Mouse (Mus musculus): ENCODE data around the gene Il18bp. TPM values are rescaled to one million over a fixed set of nuclear protein-coding genes. Genes with fewer than 3 reads are reported as not detected.

The Il18bp gene
- total and polyA plus RNA-seq, 2 experiments from 2014 or later = 0.76 to 2.3 TPM

GRCm38 (mm10) chr7:102018034-102018433 lies 456 bp downstream of the Il18bp start:
- no peaks in the 10 kb centered on the region for H3K27me3 ChIP-seq (ENCODE audit: control insufficient read depth, insufficient read depth, low read length)
- peaks cover 51% of the 10 kb centered on the region for H3K36me3 ChIP-seq (replicated peaks; ENCODE audit: control insufficient read depth, insufficient read depth, low read length)
- peak overlapping the region; percentile 78 for H3K27ac ChIP-seq (ENCODE audit: low read depth)
- 0 out of 2 replicates have a peak overlapping the region, but pooled peaks have one; percentile 9 for H3K9ac ChIP-seq (replicated peaks; ENCODE audit: low read depth, low read length)
- no peak for TF ChIP-seq CTCF (IDR thresholded peaks at IDR 0.05; ENCODE audit: low read depth)
- TF ChIP-seq EP300 (IDR thresholded peaks at IDR 0.05; ENCODE audit: low read depth) = no peak
- ATAC-seq (ENCODE audit: insufficient read depth, low read depth) (peak; percentile 52), DNase-seq (ENCODE audit: low spot score) (no peak)
- H3K9me3 ChIP-seq (replicated peaks; ENCODE audit: control insufficient read depth, low read length) = no peaks in the 10 kb centered on the region
- WGBS = 31% methylated on average over 7 of the region's 7 CpGs
- peaks cover 15% of the 10 kb centered on the region; the same call in 1 of the 2 replicates for H3K4me1 ChIP-seq (ENCODE audit: control insufficient read depth, insufficient read depth)
- peak overlapping the region; percentile 41 for H3K4me2 ChIP-seq (ENCODE audit: low read depth, low read length)
- 0 out of 2 replicates have a peak overlapping the region, but pooled peaks have one; percentile 3 for H3K4me3 ChIP-seq (ENCODE audit: low read depth, low read length)

DNA sequence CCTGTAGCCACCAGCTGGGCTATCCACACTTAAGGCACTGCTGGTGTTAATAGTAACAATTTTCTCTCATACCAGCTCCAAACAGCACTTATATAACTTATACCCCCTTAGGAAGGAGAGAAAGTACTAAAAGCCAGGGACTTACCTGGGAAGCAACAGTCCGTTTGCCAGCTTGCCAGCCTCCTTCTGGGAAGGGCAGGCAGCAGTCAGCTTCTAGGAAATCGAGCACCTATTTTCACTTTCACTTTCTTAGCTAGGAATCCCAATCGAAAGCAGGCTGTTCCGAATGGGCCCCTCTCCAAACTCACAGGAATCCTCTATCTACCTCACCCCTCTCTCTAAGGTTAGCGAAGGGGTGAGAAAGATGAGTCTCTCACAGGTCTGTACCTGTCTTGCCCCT lies 1.0 kb downstream of the Il18bp start:
- peak overlapping the region; percentile 78 for H3K27ac ChIP-seq (ENCODE audit: low read depth)
- WGBS = 57% methylated on average over 5 of the region's 5 CpGs
- H3K4me2 ChIP-seq (ENCODE audit: low read depth, low read length) = peak overlapping the region; percentile 41
- H3K36me3 ChIP-seq (replicated peaks; ENCODE audit: control insufficient read depth, insufficient read depth, low read length) = peaks cover 51% of the 10 kb centered on the region
- ATAC-seq (ENCODE audit: insufficient read depth, low read depth) = no peak
- no peak overlapping the region for H3K9ac ChIP-seq (replicated peaks; ENCODE audit: low read depth, low read length)
- no peaks in the 10 kb centered on the region for H3K27me3 ChIP-seq (ENCODE audit: control insufficient read depth, insufficient read depth, low read length)
- TF ChIP-seq CTCF (IDR thresholded peaks at IDR 0.05; ENCODE audit: low read depth) (no peak), EP300 (IDR thresholded peaks at IDR 0.05; ENCODE audit: low read depth) (no peak)
- peak; percentile 29 for DNase-seq (ENCODE audit: low spot score)
- peak overlapping the region; percentile 4; the same call in 1 of the 2 replicates for H3K4me3 ChIP-seq (ENCODE audit: low read depth, low read length)
- peaks cover 15% of the 10 kb centered on the region; the same call in 1 of the 2 replicates for H3K4me1 ChIP-seq (ENCODE audit: control insufficient read depth, insufficient read depth)
- H3K9me3 ChIP-seq (replicated peaks; ENCODE audit: control insufficient read depth, low read length) = no peaks in the 10 kb centered on the region

DNA sequence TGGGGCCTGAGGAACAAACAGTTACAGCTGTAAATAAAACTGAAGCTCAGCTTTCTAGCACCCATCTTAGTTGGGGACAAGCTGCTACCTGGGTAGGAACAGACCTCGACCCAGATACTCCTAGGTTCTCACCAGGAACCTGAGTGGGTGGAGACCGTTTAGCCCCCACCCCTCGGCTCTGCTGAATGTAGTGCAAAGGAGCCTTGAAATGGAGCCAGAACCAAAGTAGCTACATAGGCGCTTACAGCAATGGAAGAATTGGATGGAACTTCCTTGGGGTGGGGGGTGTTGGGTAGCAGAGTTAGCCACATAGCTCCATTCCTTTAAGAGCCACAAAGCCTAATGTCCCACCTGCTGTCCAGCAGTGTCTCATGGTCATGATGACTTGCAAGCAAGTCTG lies 1.6 kb downstream of the Il18bp start:
- H3K27ac ChIP-seq (ENCODE audit: low read depth) = peak overlapping the region; percentile 78; the same call in 1 of the 2 replicates
- H3K27me3 ChIP-seq (ENCODE audit: control insufficient read depth, insufficient read depth, low read length) = no peaks in the 10 kb centered on the region
- peak overlapping the region; percentile 41 for H3K4me2 ChIP-seq (ENCODE audit: low read depth, low read length)
- peaks cover 15% of the 10 kb centered on the region; the same call in 1 of the 2 replicates for H3K4me1 ChIP-seq (ENCODE audit: control insufficient read depth, insufficient read depth)
- no peak for TF ChIP-seq CTCF (IDR thresholded peaks at IDR 0.05; ENCODE audit: low read depth)
- no peak for TF ChIP-seq EP300 (IDR thresholded peaks at IDR 0.05; ENCODE audit: low read depth)
- DNase-seq (ENCODE audit: low spot score) (no peak), ATAC-seq (ENCODE audit: insufficient read depth, low read depth) (no peak)
- H3K9ac ChIP-seq (replicated peaks; ENCODE audit: low read depth, low read length) = no peak overlapping the region
- WGBS = 76% methylated on average over 4 of the region's 4 CpGs
- H3K36me3 ChIP-seq (replicated peaks; ENCODE audit: control insufficient read depth, insufficient read depth, low read length) = peaks cover 51% of the 10 kb centered on the region
- H3K9me3 ChIP-seq (replicated peaks; ENCODE audit: control insufficient read depth, low read length) = no peaks in the 10 kb centered on the region
- peak overlapping the region; percentile 4; the same call in 1 of the 2 replicates for H3K4me3 ChIP-seq (ENCODE audit: low read depth, low read length)

DNA sequence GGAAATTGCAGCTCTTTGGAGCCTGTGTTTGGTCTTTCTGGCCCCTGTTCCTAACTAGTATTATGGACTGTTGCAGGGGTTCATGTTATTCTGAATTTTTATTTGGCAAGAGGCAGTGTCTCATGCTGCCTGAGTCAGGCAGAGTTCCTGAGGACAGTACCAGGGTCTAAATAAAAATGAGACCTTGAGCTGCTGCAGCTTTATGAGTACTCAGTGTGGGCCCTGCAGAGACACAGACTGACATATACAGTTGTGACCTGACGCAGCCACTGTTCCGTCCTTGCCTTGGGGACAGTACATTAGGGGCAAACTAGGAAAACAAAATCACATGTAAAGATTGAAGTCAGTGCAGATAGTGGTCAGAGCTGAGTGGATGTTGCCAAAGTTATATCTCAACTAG lies 3.5 kb downstream of the Il18bp start:
- 84% methylated on average over 2 of the region's 2 CpGs for WGBS
- Histone ChIP-seq H3K27ac (ENCODE audit: low read depth) (no peak overlapping the region), H3K4me1 (ENCODE audit: control insufficient read depth, insufficient read depth) (peaks cover 15% of the 10 kb centered on the region; the same call in 1 of the 2 replicates), H3K4me2 (ENCODE audit: low read depth, low read length) (no peak overlapping the region), H3K9ac (replicated peaks; ENCODE audit: low read depth, low read length) (no peak overlapping the region), H3K27me3 (ENCODE audit: control insufficient read depth, insufficient read depth, low read length) (no peaks in the 10 kb centered on the region), H3K36me3 (replicated peaks; ENCODE audit: control insufficient read depth, insufficient read depth, low read length) (peaks cover 69% of the 10 kb centered on the region), H3K9me3 (replicated peaks; ENCODE audit: control insufficient read depth, low read length) (no peaks in the 10 kb centered on the region), H3K4me3 (ENCODE audit: low read depth, low read length) (no peak overlapping the region)
- TF ChIP-seq CTCF (IDR thresholded peaks at IDR 0.05; ENCODE audit: low read depth) = no peak
- no peak for TF ChIP-seq EP300 (IDR thresholded peaks at IDR 0.05; ENCODE audit: low read depth)
- ATAC-seq (ENCODE audit: insufficient read depth, low read depth) (no peak), DNase-seq (ENCODE audit: low spot score) (no peak)

- peaks cover 12% of the 10 kb centered on the region; the same call in 1 of the 2 replicates for H3K4me1 ChIP-seq (ENCODE audit: control insufficient read depth, insufficient read depth)
- H3K27ac ChIP-seq (ENCODE audit: low read depth) = no peak overlapping the region
- H3K36me3 ChIP-seq (replicated peaks; ENCODE audit: control insufficient read depth, insufficient read depth, low read length) = peaks cover 85% of the 10 kb centered on the region
- 78% methylated on average over 8 of the region's 8 CpGs for WGBS
- no peaks in the 10 kb centered on the region for H3K27me3 ChIP-seq (ENCODE audit: control insufficient read depth, insufficient read depth, low read length)
- TF ChIP-seq CTCF (IDR thresholded peaks at IDR 0.05; ENCODE audit: low read depth) (no peak), EP300 (IDR thresholded peaks at IDR 0.05; ENCODE audit: low read depth) (no peak)
- ATAC-seq (ENCODE audit: insufficient read depth, low read depth) (no peak), DNase-seq (ENCODE audit: low spot score) (no peak)
- H3K9ac ChIP-seq (replicated peaks; ENCODE audit: low read depth, low read length) = no peak overlapping the region
- H3K9me3 ChIP-seq (replicated peaks; ENCODE audit: control insufficient read depth, low read length) = no peaks in the 10 kb centered on the region
- no peak overlapping the region for H3K4me3 ChIP-seq (ENCODE audit: low read depth, low read length)
- H3K4me2 ChIP-seq (ENCODE audit: low read depth, low read length) = no peak overlapping the region
These were observed 5.1 kb downstream of the Il18bp start for GRCm38 (mm10) chr7:102013416-102013815.

- Histone ChIP-seq H3K9ac (replicated peaks; ENCODE audit: low read depth, low read length) (no peak overlapping the region), H3K4me1 (ENCODE audit: control insufficient read depth, insufficient read depth) (no peaks in the 10 kb centered on the region), H3K9me3 (replicated peaks; ENCODE audit: control insufficient read depth, low read length) (no peaks in the 10 kb centered on the region), H3K27ac (ENCODE audit: low read depth) (0 out of 2 replicates have a peak overlapping the region, but pooled peaks have one; percentile 15), H3K27me3 (ENCODE audit: control insufficient read depth, insufficient read depth, low read length) (no peaks in the 10 kb centered on the region), H3K4me3 (ENCODE audit: low read depth, low read length) (no peak overlapping the region), H3K36me3 (replicated peaks; ENCODE audit: control insufficient read depth, insufficient read depth, low read length) (peaks cover 100% of the 10 kb centered on the region), H3K4me2 (ENCODE audit: low read depth, low read length) (no peak overlapping the region)
- TF ChIP-seq EP300 (IDR thresholded peaks at IDR 0.05; ENCODE audit: low read depth) (no peak), CTCF (IDR thresholded peaks at IDR 0.05; ENCODE audit: low read depth) (no peak)
- ATAC-seq (ENCODE audit: insufficient read depth, low read depth) (no peak), DNase-seq (ENCODE audit: low spot score) (no peak)
- WGBS = 96% methylated on average over 9 of the region's 9 CpGs
These were observed 6.6 kb downstream of the Il18bp start for GRCm38 (mm10) chr7:102011855-102012254.

All from heart, postnatal 0 days (tissue).